Mouse (Mus musculus) kidney, postnatal 25 days (tissue): ENCODE measurements at regions not wholly inside any gene's neighbourhood (a gene's known extent, or its start where the extent isn't known, plus 50 kb on each side); places are given as distances from the start of the nearest gene placed in this dataset.

Experiments used
- DNase-seq, 2 experiments: peaks; one replicate each; pipeline ENCODE4 v3.0.0; 2021; ENCODE audit warnings: mixed read lengths in 2 of 2

- no peak for DNase-seq
Measured at GRCm38 (mm10) chr10:121150668-121151067, 116.9 kb downstream of the Wif1 start.

- DNase-seq: no peak
Measured at GRCm38 (mm10) chr10:121153625-121154024, 119.9 kb downstream of the Wif1 start.

DNA sequence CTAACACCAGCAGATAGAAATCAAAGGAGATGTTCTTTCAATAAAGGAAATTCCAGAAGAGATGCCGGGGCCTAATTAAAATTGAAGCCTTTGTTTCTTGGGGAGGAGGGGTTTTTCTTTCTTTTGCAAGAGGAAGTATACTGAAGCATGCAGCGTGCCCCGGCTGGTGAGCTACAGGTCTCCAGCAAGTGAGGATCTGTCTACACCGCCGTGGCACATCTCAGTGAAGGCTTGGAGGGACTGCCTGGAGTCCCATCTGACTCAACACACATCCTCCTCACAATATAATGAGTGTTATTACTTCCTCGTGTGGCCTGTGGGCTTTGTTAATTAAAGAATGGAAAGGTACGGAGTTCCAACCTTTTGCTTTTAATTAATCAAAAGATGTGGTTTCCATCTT, 126.7 kb downstream of the Wif1 start:
- DNase-seq: no peak

GRCm38 (mm10) chr10:121161201-121161600, 127.4 kb downstream of the Wif1 start:
- no peak for DNase-seq

DNA sequence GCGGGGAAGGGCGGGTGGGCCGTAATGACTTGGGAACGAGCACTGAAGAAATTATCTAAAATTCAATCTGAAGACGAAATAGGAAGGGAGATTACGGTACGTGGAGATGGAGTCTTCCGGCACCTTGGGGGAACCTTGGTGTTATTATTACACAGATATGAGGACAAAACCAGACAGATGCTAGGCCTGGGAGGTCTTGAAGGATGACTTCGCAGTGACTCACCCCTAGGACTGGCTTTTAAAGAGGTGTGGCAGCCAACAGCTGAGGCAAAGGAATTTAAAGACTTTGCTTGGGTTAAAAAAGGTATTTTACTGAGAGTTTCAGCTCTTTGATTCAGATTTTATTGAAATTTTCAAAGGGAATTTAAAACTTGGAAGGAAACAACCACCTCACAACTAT, 140.3 kb downstream of the Wif1 start:
- DNase-seq: no peak

- DNase-seq: no peak
Measured at GRCm38 (mm10) chr10:121189139-121189538, 155.4 kb downstream of the Wif1 start.

- DNase-seq: no peak
Measured at GRCm38 (mm10) chr10:121199236-121199635, 151.8 kb downstream of the Tbc1d30 start.

DNA sequence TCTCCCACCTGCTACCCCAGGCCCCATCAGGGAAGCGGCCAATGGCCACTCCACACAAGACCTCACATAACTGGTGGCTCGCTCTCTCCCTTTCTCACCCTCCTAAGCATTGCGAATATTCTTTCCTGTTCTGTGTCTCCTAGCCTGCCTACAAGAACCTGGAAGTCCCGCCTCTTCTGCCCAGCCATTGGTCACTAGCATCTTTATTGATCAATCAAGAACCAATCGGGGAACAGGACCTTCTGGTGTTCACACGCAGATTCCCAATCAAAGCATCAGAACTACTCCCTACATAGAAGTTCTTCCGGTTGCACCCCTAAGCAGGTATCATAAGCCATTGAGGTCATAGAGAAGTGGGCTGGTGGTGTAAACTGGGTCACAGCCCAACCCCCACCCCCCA, 148.5 kb downstream of the Tbc1d30 start:
- DNase-seq: no peak

DNA sequence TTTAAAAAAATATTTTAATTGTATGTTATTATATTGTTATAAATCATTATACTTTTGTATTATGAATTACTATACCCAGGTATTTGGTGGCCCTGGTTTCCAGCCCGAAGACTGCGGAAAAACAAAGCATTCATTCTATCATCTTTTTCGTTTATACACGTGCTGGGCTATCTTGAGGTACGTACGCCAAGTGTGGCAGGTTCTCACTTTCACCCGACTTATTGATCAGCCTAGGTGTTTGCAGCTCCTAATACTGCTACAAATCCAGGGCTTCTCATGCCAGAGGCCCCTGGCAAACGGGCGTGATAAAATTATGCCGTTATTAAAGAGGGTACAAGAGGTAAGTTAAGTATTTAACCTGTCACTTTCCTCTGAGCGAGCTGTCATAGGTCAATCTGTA, 145.5 kb downstream of the Tbc1d30 start:
- no peak for DNase-seq

GRCm38 (mm10) chr10:121206002-121206742, 144.9 kb downstream of the Tbc1d30 start:
- DNase-seq: peak; percentile 80 to 87

DNA sequence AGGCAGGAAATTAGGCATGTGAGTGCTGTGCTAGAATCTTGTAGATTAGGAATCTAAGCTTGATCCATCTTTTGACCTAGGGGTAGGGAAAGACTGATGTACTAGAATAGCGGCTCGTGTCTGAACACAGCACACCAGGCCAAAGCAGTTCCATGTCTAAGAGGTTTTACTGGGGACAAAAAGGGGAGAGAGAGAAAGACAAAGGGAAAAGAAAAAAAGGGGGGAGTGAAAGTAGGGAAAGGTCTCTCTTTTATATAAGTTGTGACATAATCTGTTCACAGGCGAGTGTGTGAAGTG, 144.4 kb downstream of the Tbc1d30 start:
- DNase-seq: no peak
